Mouse (Mus musculus) lung, postnatal 0 days (tissue): ENCODE results near the gene Morf4l2. TPM values are rescaled to one million over a fixed set of nuclear protein-coding genes. Genes with fewer than 3 reads are reported as not detected.
A peak's percentile ranks its signal among the peaks of the same experiment; 100 is the strongest.

ENCODE experiments used
- ATAC-seq: fragments of 200-750 bp; cut with Nextera tagmentation; 2 replicates; pipeline ENCODE4 v1.8.0; 2017; ENCODE audit warnings: moderate library complexity
- DNase-seq: peaks from one replicate; pipeline ENCODE4 v3.0.0-alpha.2; 2016; ENCODE audit warnings: low spot score
- H3K27ac ChIP-seq: fragments of 300-500 bp; sonication (generic); 2 replicates; pipeline ENCODE4 v1.5.1; 2014; ENCODE audit warnings: antibody characterized with exemption, mild to moderate bottlenecking, low read length, mixed read lengths
- H3K27me3 ChIP-seq: fragments of 300-500 bp; sonication (generic); replicated peaks from 2 replicates; pipeline ENCODE4 v1.6.1; 2014; ENCODE audit warnings: low read length, mixed read lengths; ENCODE audit not compliant: insufficient read depth
- H3K36me3 ChIP-seq: fragments of 300-500 bp; sonication (generic); 2 replicates; pipeline ENCODE4 v1.6.1; 2014; ENCODE audit warnings: low read length, mixed read lengths; ENCODE audit not compliant: insufficient read depth
- H3K4me1 ChIP-seq: fragments of 300-500 bp; sonication (generic); 2 replicates; pipeline ENCODE4 v1.6.1; 2014; ENCODE audit warnings: antibody characterized with exemption, low read depth, low read length, mixed read lengths; ENCODE audit not compliant: insufficient read depth
- H3K4me2 ChIP-seq: fragments of 300-500 bp; sonication (generic); replicated peaks from 2 replicates; pipeline ENCODE4 v1.6.1; 2014; ENCODE audit warnings: low read depth, mild to moderate bottlenecking, low read length, moderate library complexity, mixed read lengths
- H3K4me3 ChIP-seq: fragments of 300-500 bp; sonication (generic); 2 replicates; pipeline ENCODE4 v1.5.1; 2014; ENCODE audit warnings: low read depth, low read length
- H3K9ac ChIP-seq: fragments of 300-500 bp; sonication (generic); replicated peaks from 2 replicates; pipeline ENCODE4 v1.6.1; 2014; ENCODE audit warnings: low read depth, mild to moderate bottlenecking
- H3K9me3 ChIP-seq: fragments of 300-500 bp; sonication (generic); 2 replicates; pipeline ENCODE4 v1.6.1; 2016; ENCODE audit warnings: low read length, mixed read lengths
- CTCF ChIP-seq: IDR thresholded peaks from 2 replicates; pipeline ENCODE4 v1.5.1; 2016; ENCODE audit warnings: antibody characterized with exemption, mild to moderate bottlenecking
- EP300 ChIP-seq: IDR thresholded peaks from 2 replicates; pipeline ENCODE4 v1.6.1; 2016; ENCODE audit warnings: antibody characterized with exemption, mild to moderate bottlenecking, control low read depth
- WGBS: fragments of 180-500 bp; shearing (Covaris S2); extraction: QIAGEN DNeasy Blood & Tissue Kit; methylation state at CpG from one replicate; pipeline ENCODE4 v1.1.7; 2014; 5-methylcytosine and 5-hydroxymethylcytosine counted together
- polyA plus RNA-seq: library from polyadenylated mRNA; unstranded; fragments of >200 nt; fragmentation: Nextera tagmentation; extraction: Ambion mirVana; gene quantifications from 2 replicates; pipeline ENCODE4 v1.2.1, GENCODE M21; 2015

Morf4l2 gene
- polyA plus RNA-seq, 1 experiment from 2014 or later, result 313 TPM

- DNase-seq, result peak; percentile 36
- Histone ChIP-seq H3K9me3 (no peaks in the 10 kb centered on the region), H3K4me3 (no peak overlapping the region), H3K4me2 (no peak overlapping the region), H3K27me3 (no peaks in the 10 kb centered on the region), H3K27ac (no peak overlapping the region), H3K4me1 (no peaks in the 10 kb centered on the region), H3K9ac (no peak overlapping the region), H3K36me3 (no peaks in the 10 kb centered on the region)
- WGBS, result 61% methylated on average over 11 of the region's 11 CpGs
- ATAC-seq, result peak; percentile 38; the same call in 1 of the 2 replicates
- no peak for TF ChIP-seq EP300
- peak; percentile 55 for TF ChIP-seq CTCF
Measured at GRCm38 (mm10) chrX:136761103-136762074, 17.9 kb upstream of the Morf4l2 start.

GRCm38 (mm10) chrX:136755464-136755863 lies 12.0 kb upstream of the Morf4l2 start:
- 90% methylated on average over 3 of the region's 3 CpGs for WGBS
- Histone ChIP-seq H3K9me3 (no peaks in the 10 kb centered on the region), H3K9ac (no peak overlapping the region), H3K36me3 (no peaks in the 10 kb centered on the region), H3K4me3 (no peak overlapping the region), H3K4me2 (no peak overlapping the region), H3K4me1 (no peaks in the 10 kb centered on the region), H3K27ac (no peak overlapping the region), H3K27me3 (no peaks in the 10 kb centered on the region)
- TF ChIP-seq CTCF (no peak), EP300 (no peak)
- DNase-seq, result no peak
- ATAC-seq, result no peak

GRCm38 (mm10) chrX:136749329-136749728 lies 5.8 kb upstream of the Morf4l2 start:
- ATAC-seq, result no peak
- no peak overlapping the region for H3K4me2 ChIP-seq
- H3K27ac ChIP-seq, result no peak overlapping the region
- no peaks in the 10 kb centered on the region for H3K27me3 ChIP-seq
- no peaks in the 10 kb centered on the region for H3K36me3 ChIP-seq
- no peak overlapping the region for H3K9ac ChIP-seq
- 54% methylated on average over 4 of the region's 4 CpGs for WGBS
- no peak overlapping the region for H3K4me3 ChIP-seq
- no peaks in the 10 kb centered on the region for H3K4me1 ChIP-seq
- no peaks in the 10 kb centered on the region for H3K9me3 ChIP-seq
- no peak for DNase-seq
- TF ChIP-seq EP300 (no peak), CTCF (no peak)

- TF ChIP-seq EP300, result peak; percentile 50
- TF ChIP-seq CTCF, result peak; percentile 48
- ATAC-seq, result no peak
- DNase-seq, result peak; percentile 63
Measured at GRCm38 (mm10) chrX:136744663-136745062, 1.2 kb upstream of the Morf4l2 start.

GRCm38 (mm10) chrX:136742661-136743103 lies 808 bp downstream of the Morf4l2 start:
- DNase-seq (peak; percentile 88), ATAC-seq (no peak)
- no peaks in the 10 kb centered on the region for H3K9me3 ChIP-seq
- H3K4me2 ChIP-seq, result peak overlapping the region; percentile 48
- TF ChIP-seq CTCF (peak; percentile 71), EP300 (no peak)
- WGBS, result 19% methylated on average over 5 of the region's 5 CpGs
- H3K27me3 ChIP-seq, result no peaks in the 10 kb centered on the region
- peak overlapping the region; percentile 91 for H3K27ac ChIP-seq
- H3K36me3 ChIP-seq, result no peaks in the 10 kb centered on the region
- H3K4me3 ChIP-seq, result peak overlapping the region; percentile 38
- no peaks in the 10 kb centered on the region for H3K4me1 ChIP-seq
- H3K9ac ChIP-seq, result peak overlapping the region; percentile 39; the same call in 1 of the 2 replicates

More at GRCm38 (mm10) chrX:136744663-136745062, 1.2 kb upstream of the Morf4l2 start:
- Histone ChIP-seq H3K27me3 (no peaks in the 10 kb centered on the region), H3K27ac (no peak overlapping the region), H3K4me3 (no peak overlapping the region), H3K4me2 (no peak overlapping the region), H3K4me1 (no peaks in the 10 kb centered on the region), H3K9ac (no peak overlapping the region), H3K36me3 (no peaks in the 10 kb centered on the region), H3K9me3 (no peaks in the 10 kb centered on the region)
- WGBS, result 50% methylated on average over 8 of the region's 8 CpGs

GRCm38 (mm10) chrX:136742241-136742640 lies 1.2 kb downstream of the Morf4l2 start:
- Histone ChIP-seq H3K27ac (peak overlapping the region; percentile 91), H3K27me3 (no peaks in the 10 kb centered on the region), H3K4me1 (no peaks in the 10 kb centered on the region), H3K9me3 (no peaks in the 10 kb centered on the region), H3K4me2 (peak overlapping the region; percentile 48), H3K9ac (peak overlapping the region; percentile 39; the same call in 1 of the 2 replicates), H3K36me3 (no peaks in the 10 kb centered on the region), H3K4me3 (peak overlapping the region; percentile 38)
- TF ChIP-seq CTCF (no peak), EP300 (no peak)
- 17% methylated on average over 10 of the region's 10 CpGs for WGBS
- ATAC-seq (no peak), DNase-seq (no peak)
